Mouse (Mus musculus): Measurements from ENCODE around the gene Cecr2. TPM values are rescaled to one million over a fixed set of nuclear protein-coding genes. Genes with fewer than 3 reads are reported as not detected.

The Cecr2 gene
- total and polyA plus RNA-seq, 2 experiments from 2014 or later: 1.1 to 11.1 TPM

- Histone ChIP-seq H3K36me3 (ENCODE audit: insufficient read depth, low read length) (no peaks in the 10 kb centered on the region), H3K9me3 (ENCODE audit: low read length) (no peaks in the 10 kb centered on the region), H3K27ac (ENCODE audit: low read depth, low read length) (no peak overlapping the region), H3K9ac (replicated peaks; ENCODE audit: low read length, poor library complexity, severe bottlenecking) (no peak overlapping the region), H3K27me3 (ENCODE audit: insufficient read depth, low read length) (no peaks in the 10 kb centered on the region), H3K4me1 (ENCODE audit: insufficient read depth, low read length) (no peaks in the 10 kb centered on the region), H3K4me2 (ENCODE audit: low read depth, low read length, poor library complexity, severe bottlenecking) (no peak overlapping the region), H3K4me3 (ENCODE audit: low read depth, low read length) (no peak overlapping the region)
- DNase-seq (ENCODE audit: low spot score): no peak
- TF ChIP-seq CTCF (IDR thresholded peaks at IDR 0.05): no peak
- no peak for ATAC-seq (ENCODE audit: low FRiP score)
- WGBS: 51% methylated on average over 2 of the region's 2 CpGs
Measured at GRCm38 (mm10) chr6:120675979-120676378, 9.8 kb downstream of the Cecr2 start.

- ATAC-seq (ENCODE audit: low FRiP score) (no peak), DNase-seq (ENCODE audit: low spot score) (no peak)
- no peaks in the 10 kb centered on the region for H3K9me3 ChIP-seq (ENCODE audit: low read length)
- no peak for TF ChIP-seq CTCF (IDR thresholded peaks at IDR 0.05)
- H3K9ac ChIP-seq (replicated peaks; ENCODE audit: low read length, poor library complexity, severe bottlenecking): no peak overlapping the region
- no peaks in the 10 kb centered on the region for H3K27me3 ChIP-seq (ENCODE audit: insufficient read depth, low read length)
- no peak overlapping the region for H3K27ac ChIP-seq (ENCODE audit: low read depth, low read length)
- H3K36me3 ChIP-seq (ENCODE audit: insufficient read depth, low read length): no peaks in the 10 kb centered on the region
- H3K4me3 ChIP-seq (ENCODE audit: low read depth, low read length): no peak overlapping the region
- WGBS: 90% methylated on average over 2 of the region's 2 CpGs
- H3K4me1 ChIP-seq (ENCODE audit: insufficient read depth, low read length): no peaks in the 10 kb centered on the region
- H3K4me2 ChIP-seq (ENCODE audit: low read depth, low read length, poor library complexity, severe bottlenecking): no peak overlapping the region
Measured at GRCm38 (mm10) chr6:120683351-120683750, 17.2 kb downstream of the Cecr2 start.

GRCm38 (mm10) chr6:120684750-120685149 lies 18.6 kb downstream of the Cecr2 start:
- TF ChIP-seq CTCF (IDR thresholded peaks at IDR 0.05): no peak
- no peak for DNase-seq (ENCODE audit: low spot score)
- no peak overlapping the region for H3K4me2 ChIP-seq (ENCODE audit: low read depth, low read length, poor library complexity, severe bottlenecking)
- no peak overlapping the region for H3K9ac ChIP-seq (replicated peaks; ENCODE audit: low read length, poor library complexity, severe bottlenecking)
- no peaks in the 10 kb centered on the region for H3K27me3 ChIP-seq (ENCODE audit: insufficient read depth, low read length)
- 97% methylated on average over 3 of the region's 3 CpGs for WGBS
- H3K9me3 ChIP-seq (ENCODE audit: low read length): no peaks in the 10 kb centered on the region
- H3K36me3 ChIP-seq (ENCODE audit: insufficient read depth, low read length): no peaks in the 10 kb centered on the region
- H3K4me1 ChIP-seq (ENCODE audit: insufficient read depth, low read length): no peaks in the 10 kb centered on the region
- ATAC-seq (ENCODE audit: low FRiP score): no peak
- H3K27ac ChIP-seq (ENCODE audit: low read depth, low read length): no peak overlapping the region
- H3K4me3 ChIP-seq (ENCODE audit: low read depth, low read length): no peak overlapping the region

GRCm38 (mm10) chr6:120686872-120687650 lies 20.9 kb downstream of the Cecr2 start:
- DNase-seq (ENCODE audit: low spot score): no peak
- 93% methylated on average over 5 of the region's 5 CpGs for WGBS
- no peaks in the 10 kb centered on the region for H3K36me3 ChIP-seq (ENCODE audit: insufficient read depth, low read length)
- no peak for ATAC-seq (ENCODE audit: low FRiP score)
- no peak overlapping the region for H3K4me2 ChIP-seq (ENCODE audit: low read depth, low read length, poor library complexity, severe bottlenecking)
- H3K9me3 ChIP-seq (ENCODE audit: low read length): no peaks in the 10 kb centered on the region
- H3K27me3 ChIP-seq (ENCODE audit: insufficient read depth, low read length): no peaks in the 10 kb centered on the region
- no peak overlapping the region for H3K9ac ChIP-seq (replicated peaks; ENCODE audit: low read length, poor library complexity, severe bottlenecking)
- H3K4me3 ChIP-seq (ENCODE audit: low read depth, low read length): no peak overlapping the region
- no peak for TF ChIP-seq CTCF (IDR thresholded peaks at IDR 0.05)
- H3K27ac ChIP-seq (ENCODE audit: low read depth, low read length): no peak overlapping the region
- H3K4me1 ChIP-seq (ENCODE audit: insufficient read depth, low read length): no peaks in the 10 kb centered on the region

- ATAC-seq (ENCODE audit: low FRiP score): no peak
- WGBS: 12% methylated on average over 4 of the region's 4 CpGs
- H3K27me3 ChIP-seq (ENCODE audit: insufficient read depth, low read length): no peaks in the 10 kb centered on the region
Measured at GRCm38 (mm10) chr6:120700221-120700620, 34.1 kb downstream of the Cecr2 start.

GRCm38 (mm10) chr6:120704376-120704775 lies 38.2 kb downstream of the Cecr2 start:
- H3K4me2 ChIP-seq (ENCODE audit: low read depth, low read length, poor library complexity, severe bottlenecking): no peak overlapping the region
- H3K27me3 ChIP-seq (ENCODE audit: insufficient read depth, low read length): no peaks in the 10 kb centered on the region
- H3K36me3 ChIP-seq (ENCODE audit: insufficient read depth, low read length): no peaks in the 10 kb centered on the region
- no peak overlapping the region for H3K27ac ChIP-seq (ENCODE audit: low read depth, low read length)
- TF ChIP-seq CTCF (IDR thresholded peaks at IDR 0.05): no peak
- H3K4me1 ChIP-seq (ENCODE audit: insufficient read depth, low read length): no peaks in the 10 kb centered on the region
- no peak for DNase-seq (ENCODE audit: low spot score)
- no peak overlapping the region for H3K9ac ChIP-seq (replicated peaks; ENCODE audit: low read length, poor library complexity, severe bottlenecking)
- H3K9me3 ChIP-seq (ENCODE audit: low read length): no peaks in the 10 kb centered on the region
- H3K4me3 ChIP-seq (ENCODE audit: low read depth, low read length): no peak overlapping the region
- no peak for ATAC-seq (ENCODE audit: low FRiP score)

More at GRCm38 (mm10) chr6:120700221-120700620, 34.1 kb downstream of the Cecr2 start:
- Histone ChIP-seq H3K9ac (replicated peaks; ENCODE audit: low read length, poor library complexity, severe bottlenecking) (no peak overlapping the region), H3K4me1 (ENCODE audit: insufficient read depth, low read length) (no peaks in the 10 kb centered on the region), H3K4me2 (ENCODE audit: low read depth, low read length, poor library complexity, severe bottlenecking) (no peak overlapping the region), H3K4me3 (ENCODE audit: low read depth, low read length) (no peak overlapping the region), H3K36me3 (ENCODE audit: insufficient read depth, low read length) (no peaks in the 10 kb centered on the region), H3K27ac (ENCODE audit: low read depth, low read length) (no peak overlapping the region), H3K9me3 (ENCODE audit: low read length) (no peaks in the 10 kb centered on the region)
- DNase-seq (ENCODE audit: low spot score): peak; percentile 41
- TF ChIP-seq CTCF (IDR thresholded peaks at IDR 0.05): no peak

All from midbrain, postnatal 0 days (tissue).